In genomic region chr16:60239356-60240190, GRCm38 (mm10) we compare ENCODE assay signal across 21 mouse cellular contexts.
DNase-seq lines count a peak whose midpoint lies in the region; ATAC-seq and TF ChIP-seq lines count a peak whose summit lies in the region.
"Had no signal": no experiment of that assay in that cellular context is flagged by ENCODE, and none has a peak within 500 bp of the region (broad histone marks: within the 10 kb centered on the region; RNA-seq: fewer than 3 reads in every experiment).

No protein-coding gene starts in this region.

- no peaks in the 10 kb centered on the region for H3K36me3 ChIP-seq in midbrain, embryonic 13.5 days
- H3K36me3 ChIP-seq in midbrain, postnatal 0 days (ENCODE audit: insufficient read depth, low read length): no peaks in the 10 kb centered on the region
- no peaks in the 10 kb centered on the region; a peak in 1 of 4 replicates for H3K36me3 ChIP-seq in MEL (ENCODE audit: control insufficient read depth in 1 of 2, insufficient read depth in 2 of 2, low read length in 2 of 2)
- no peaks in the 10 kb centered on the region for H3K36me3 ChIP-seq in hindbrain, embryonic 15.5 days
- no peaks in the 10 kb centered on the region for H3K36me3 ChIP-seq in neural tube, embryonic 15.5 days
- H3K36me3 ChIP-seq: heart, embryonic 15.5 days; intestine, embryonic 15.5 days; limb, embryonic 15.5 days had no signal

- H3K27me3 ChIP-seq in midbrain, embryonic 13.5 days: no peaks in the 10 kb centered on the region
- H3K27me3 ChIP-seq in midbrain, postnatal 0 days (ENCODE audit: insufficient read depth, low read length): no peaks in the 10 kb centered on the region
- H3K27me3 ChIP-seq in MEL (ENCODE audit: control insufficient read depth in 1 of 2, insufficient read depth in 2 of 2, low read length in 2 of 2): no peaks in the 10 kb centered on the region
- no peaks in the 10 kb centered on the region for H3K27me3 ChIP-seq in hindbrain, embryonic 15.5 days
- no peaks in the 10 kb centered on the region for H3K27me3 ChIP-seq in neural tube, embryonic 15.5 days (replicated peaks)
- H3K27me3 ChIP-seq: heart, embryonic 15.5 days; intestine, embryonic 15.5 days; limb, embryonic 15.5 days; megakaryocyte, embryonic 14.5 days had no signal

- no peak overlapping the region for H3K27ac ChIP-seq in midbrain, embryonic 13.5 days
- H3K27ac ChIP-seq in midbrain, postnatal 0 days (ENCODE audit: low read depth, low read length): no peak overlapping the region
- H3K27ac ChIP-seq in MEL (ENCODE audit: control insufficient read depth, low read depth, low read length): no peak overlapping the region
- no peak overlapping the region for H3K27ac ChIP-seq in hindbrain, embryonic 15.5 days (replicated peaks)
- no peak overlapping the region for H3K27ac ChIP-seq in neural tube, embryonic 15.5 days (replicated peaks)
- H3K27ac ChIP-seq: heart, embryonic 15.5 days; intestine, embryonic 15.5 days; limb, embryonic 15.5 days; liver, embryonic 14.5 days had no signal

- H3K9me3 ChIP-seq in midbrain, embryonic 13.5 days: no peaks in the 10 kb centered on the region
- H3K9me3 ChIP-seq in midbrain, postnatal 0 days (ENCODE audit: low read length): no peaks in the 10 kb centered on the region
- no peaks in the 10 kb centered on the region for H3K9me3 ChIP-seq in MEL (replicated peaks; ENCODE audit: insufficient read depth, low read length)
- 0 out of 2 replicates have a peak, but pooled peaks cover 2% of the 10 kb centered on the region for H3K9me3 ChIP-seq in hindbrain, embryonic 15.5 days
- H3K9me3 ChIP-seq in neural tube, embryonic 15.5 days (replicated peaks): no peaks in the 10 kb centered on the region
- H3K9me3 ChIP-seq: heart, embryonic 15.5 days; intestine, embryonic 15.5 days; limb, embryonic 15.5 days; megakaryocyte, embryonic 14.5 days had no signal

- ATAC-seq in midbrain, embryonic 13.5 days: peak; percentile 53
- ATAC-seq in midbrain, postnatal 0 days (ENCODE audit: low FRiP score): no peak
- ATAC-seq in hindbrain, embryonic 15.5 days (ENCODE audit: low FRiP score, low read depth): peak; percentile 82
- ATAC-seq in neural tube, embryonic 15.5 days (ENCODE audit: low FRiP score): peak; percentile 69; the same call in 1 of the 2 replicates
- ATAC-seq: intestine, embryonic 15.5 days had no signal

- WGBS in midbrain, embryonic 13.5 days: 73% methylated on average over 2 of the region's 2 CpGs
- 66% methylated on average over 2 of the region's 2 CpGs for WGBS in midbrain, postnatal 0 days
- 51% methylated on average over 2 of the region's 2 CpGs for WGBS in hindbrain, embryonic 15.5 days
- WGBS in neural tube, embryonic 15.5 days: 40% methylated on average over 2 of the region's 2 CpGs

- TF ChIP-seq EP300 in MEL (IDR thresholded peaks at IDR 0.05; ENCODE audit: low read depth in 1 of 2, low read length in 2 of 2): no peak

- H3K79me2 ChIP-seq in MEL (ENCODE audit: control insufficient read depth, insufficient read depth, low read length, poor library complexity): no peaks in the 10 kb centered on the region

- TF ChIP-seq POLR2A in MEL (IDR thresholded peaks at IDR 0.05; ENCODE audit: control insufficient read depth in 1 of 2, insufficient read depth in 1 of 2, low read depth in 1 of 2, low read length in 2 of 2, poor library complexity in 1 of 2): no peak

- DNase-seq in midbrain, postnatal 0 days (ENCODE audit: low spot score): no peak
- DNase-seq in MEL (ENCODE audit: low read depth, low spot score): no peak
- no peak for DNase-seq in T-cell, adult 2 months (ENCODE audit: low spot score)
- no peak for DNase-seq in adrenal gland, adult 2 months
- DNase-seq: adrenal gland, postnatal 25 days; B cell, adult 2 months; cerebellum, adult 9-10 months; heart, postnatal 36 days; kidney, adult 9 months; kidney, postnatal 14 days; left cerebral cortex, postnatal 4 days; lung, embryonic 14.5 days; thymus, postnatal 14 days had no signal

- no peak overlapping the region for H3K4me2 ChIP-seq in midbrain, embryonic 13.5 days (replicated peaks)
- no peak overlapping the region for H3K4me2 ChIP-seq in midbrain, postnatal 0 days (ENCODE audit: low read depth, low read length, poor library complexity, severe bottlenecking)
- no peak overlapping the region for H3K4me2 ChIP-seq in hindbrain, embryonic 15.5 days
- no peak overlapping the region for H3K4me2 ChIP-seq in neural tube, embryonic 15.5 days
- H3K4me2 ChIP-seq: heart, embryonic 15.5 days; intestine, embryonic 15.5 days; limb, embryonic 15.5 days; lung, embryonic 14.5 days had no signal

- TF ChIP-seq CTCF in midbrain, postnatal 0 days (IDR thresholded peaks at IDR 0.05): no peak
- TF ChIP-seq CTCF in MEL (IDR thresholded peaks at IDR 0.05 in 2 of 3, conservative IDR thresholded peaks at IDR 0.05 in 1 of 3; ENCODE audit: control insufficient read depth in 1 of 3, insufficient read depth in 1 of 3, low read depth in 2 of 3, low read length in 3 of 3, poor library complexity in 1 of 3, severe bottlenecking in 1 of 3): no peak

- H3K9ac ChIP-seq in midbrain, embryonic 13.5 days (replicated peaks): no peak overlapping the region
- H3K9ac ChIP-seq in midbrain, postnatal 0 days (replicated peaks; ENCODE audit: low read length, poor library complexity, severe bottlenecking): no peak overlapping the region
- no peak overlapping the region for H3K9ac ChIP-seq in MEL (ENCODE audit: control insufficient read depth, low read depth, low read length, poor library complexity, severe bottlenecking)
- no peak overlapping the region for H3K9ac ChIP-seq in hindbrain, embryonic 15.5 days
- H3K9ac ChIP-seq in neural tube, embryonic 15.5 days (replicated peaks): no peak overlapping the region
- H3K9ac ChIP-seq: heart, embryonic 15.5 days; intestine, embryonic 15.5 days; limb, embryonic 15.5 days; liver, embryonic 14.5 days; lung, embryonic 14.5 days had no signal

- TF ChIP-seq RAD21 in MEL (IDR thresholded peaks at IDR 0.05; ENCODE audit: low read depth, low read length): no peak

- no peaks in the 10 kb centered on the region for H3K4me1 ChIP-seq in midbrain, embryonic 13.5 days (replicated peaks)
- H3K4me1 ChIP-seq in midbrain, postnatal 0 days (ENCODE audit: insufficient read depth, low read length): no peaks in the 10 kb centered on the region
- H3K4me1 ChIP-seq in MEL (ENCODE audit: control insufficient read depth in 1 of 2, insufficient read depth in 2 of 2, low read length in 2 of 2): no peaks in the 10 kb centered on the region
- H3K4me1 ChIP-seq in hindbrain, embryonic 15.5 days (replicated peaks): no peaks in the 10 kb centered on the region
- H3K4me1 ChIP-seq in neural tube, embryonic 15.5 days: no peaks in the 10 kb centered on the region
- H3K4me1 ChIP-seq: heart, embryonic 15.5 days; intestine, embryonic 15.5 days; limb, embryonic 15.5 days; megakaryocyte, embryonic 14.5 days had no signal

- H3K4me3 ChIP-seq in midbrain, embryonic 13.5 days (replicated peaks): no peak overlapping the region
- no peak overlapping the region for H3K4me3 ChIP-seq in midbrain, postnatal 0 days (ENCODE audit: low read depth, low read length)
- H3K4me3 ChIP-seq in MEL (ENCODE audit: control insufficient read depth in 1 of 2, insufficient read depth in 1 of 2, low read depth in 2 of 2, low read length in 2 of 2): no peak overlapping the region
- H3K4me3 ChIP-seq in hindbrain, embryonic 15.5 days: no peak overlapping the region
- no peak overlapping the region for H3K4me3 ChIP-seq in neural tube, embryonic 15.5 days (replicated peaks)
- H3K4me3 ChIP-seq: heart, embryonic 15.5 days; intestine, embryonic 15.5 days; limb, embryonic 15.5 days; megakaryocyte, embryonic 14.5 days had no signal

TF ChIP-seq in MEL, 35 proteins besides CTCF, POLR2A, EP300 and RAD21:
- peak; percentile 52; the same call in 1 of the 2 replicates for TF ChIP-seq MAFK (IDR thresholded peaks at IDR 0.05; ENCODE audit: borderline replicate concordance, low read depth, low read length)
- no peak for TF ChIP-seq NRF1 (IDR thresholded peaks at IDR 0.05; ENCODE audit: insufficient read depth, low read depth, low read length, poor library complexity, severe bottlenecking)
TF ChIP-seq in MEL: peak in this region for 1.
